Mouse (Mus musculus): ENCODE results near the gene Crybb3. TPM values are rescaled to one million over a fixed set of nuclear protein-coding genes. Genes with fewer than 3 reads are reported as not detected.

The Crybb3 gene
- total and polyA plus RNA-seq, 3 experiments = not detected

DNA sequence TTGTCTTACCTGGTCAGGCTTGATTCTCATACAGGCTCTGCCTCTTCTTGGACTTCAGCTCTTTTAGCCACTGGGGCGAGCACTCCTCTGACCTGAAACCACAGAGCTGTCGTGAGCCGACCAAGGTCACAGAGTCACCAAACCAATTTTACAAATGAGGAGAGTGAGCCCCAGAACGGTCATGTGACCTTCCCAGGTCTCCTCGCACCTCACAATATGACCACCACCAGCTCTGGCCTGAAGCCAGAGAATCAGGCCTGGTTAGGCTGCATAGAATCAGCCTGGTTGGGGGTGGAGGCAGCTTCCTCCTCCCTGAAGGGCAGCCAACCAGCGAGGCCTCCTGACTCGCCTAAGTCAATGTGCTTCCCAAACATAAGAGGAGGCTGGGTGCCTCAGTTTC lies 11.0 kb upstream of the Crybb3 start:
- Histone ChIP-seq H3K36me3 (replicated peaks in 1 of 2; ENCODE audit: control insufficient read depth in 1 of 2, insufficient read depth in 1 of 2, low read length in 1 of 2) (peaks cover 0 to 73% of the 10 kb centered on the region in 2 experiments), H3K9me3 (replicated peaks; ENCODE audit: low read length) (no peaks in the 10 kb centered on the region), H3K27me3 (replicated peaks) (no peaks in the 10 kb centered on the region), H3K27ac (ENCODE audit: insufficient read depth, low read depth) (no peak overlapping the region), H3K9ac (ENCODE audit: insufficient read depth, low read depth) (no peak overlapping the region), H3K4me1 (ENCODE audit: control insufficient read depth in 1 of 2, insufficient read depth in 2 of 2) (no peaks in the 10 kb centered on the region), H3K79me2 (replicated peaks; ENCODE audit: control insufficient read depth, extremely low read depth, insufficient read depth, poor library complexity, severe bottlenecking) (no peaks in the 10 kb centered on the region), H3K4me3 (replicated peaks in 1 of 3; ENCODE audit: low read depth in 2 of 3, low read length in 2 of 3, poor library complexity in 1 of 3) (no peak overlapping the region), H3K4me2 (ENCODE audit: insufficient read depth, low read depth, poor library complexity, severe bottlenecking) (no peak overlapping the region)
- TF ChIP-seq ZC3H11A (IDR thresholded peaks at IDR 0.05; ENCODE audit: low read depth, low read length) = no peak
- no peak for TF ChIP-seq MAZ (IDR thresholded peaks at IDR 0.05; ENCODE audit: low read depth, low read length)
- no peak for TF ChIP-seq RCOR1 (conservative IDR thresholded peaks at IDR 0.05; ENCODE audit: low read depth, low read length)
- no peak for TF ChIP-seq POLR2A (IDR thresholded peaks at IDR 0.05; ENCODE audit: low read depth, low read length)
- in situ Hi-C loops (cut with MboI; ENCODE audit: low pct_ligation_motif_present, low pct_unique_long_range_greater_than_20kb, low sequenced_read_pairs) = no loop called here
- dilution Hi-C loops (cut with MboI; ENCODE audit: extremely low pct_ligation_motif_present, extremely low pct_unique_long_range_greater_than_20kb, low sequenced_read_pairs) = loop anchor here (25.0 kb wide), 1 partner anchor 95 kb away; no protein-coding TSS in a partner anchor
- no peak for DNase-seq (ENCODE audit: extremely low read depth)

GRCm38 (mm10) chr5:113091162-113091561 lies 9.8 kb upstream of the Crybb3 start:
- no peak for TF ChIP-seq MXI1 (IDR thresholded peaks at IDR 0.05; ENCODE audit: low read depth, low read length)
- TF ChIP-seq POLR2AphosphoS2 (IDR thresholded peaks at IDR 0.05; ENCODE audit: low read depth, low read length) = no peak
- TF ChIP-seq CTCF (conservative IDR thresholded peaks at IDR 0.05 in 1 of 2, IDR thresholded peaks at IDR 0.05 in 1 of 2; ENCODE audit: low read depth in 2 of 2, low read length in 2 of 2) = peak; percentile 43 to 86
- Histone ChIP-seq H3K27ac (ENCODE audit: insufficient read depth, low read depth) (no peak overlapping the region), H3K79me2 (replicated peaks; ENCODE audit: control insufficient read depth, extremely low read depth, insufficient read depth, poor library complexity, severe bottlenecking) (no peaks in the 10 kb centered on the region), H3K4me3 (replicated peaks in 1 of 3; ENCODE audit: low read depth in 2 of 3, low read length in 2 of 3, poor library complexity in 1 of 3) (no peak overlapping the region), H3K27me3 (replicated peaks) (no peaks in the 10 kb centered on the region), H3K4me1 (ENCODE audit: control insufficient read depth in 1 of 2, insufficient read depth in 2 of 2) (no peaks in the 10 kb centered on the region), H3K9me3 (replicated peaks; ENCODE audit: low read length) (no peaks in the 10 kb centered on the region), H3K4me2 (ENCODE audit: insufficient read depth, low read depth, poor library complexity, severe bottlenecking) (no peak overlapping the region), H3K9ac (ENCODE audit: insufficient read depth, low read depth) (no peak overlapping the region), H3K36me3 (replicated peaks in 1 of 2; ENCODE audit: control insufficient read depth in 1 of 2, insufficient read depth in 1 of 2, low read length in 1 of 2) (peaks cover 0 to 61% of the 10 kb centered on the region in 2 experiments)
- DNase-seq (ENCODE audit: extremely low read depth) = no peak
- in situ Hi-C loops (cut with MboI; ENCODE audit: low pct_ligation_motif_present, low pct_unique_long_range_greater_than_20kb, low sequenced_read_pairs) (no loop called here), dilution Hi-C loops (cut with MboI; ENCODE audit: extremely low pct_ligation_motif_present, extremely low pct_unique_long_range_greater_than_20kb, low sequenced_read_pairs) (loop anchor here (25.0 kb wide), 1 partner anchor 96 kb away; no protein-coding TSS in a partner anchor)

- Histone ChIP-seq H3K4me2 (ENCODE audit: insufficient read depth, low read depth, poor library complexity, severe bottlenecking) (no peak overlapping the region), H3K9ac (ENCODE audit: insufficient read depth, low read depth) (no peak overlapping the region), H3K36me3 (replicated peaks in 1 of 2; ENCODE audit: control insufficient read depth in 1 of 2, insufficient read depth in 1 of 2, low read length in 1 of 2) (peaks cover 0 to 57% of the 10 kb centered on the region in 2 experiments), H3K27ac (ENCODE audit: insufficient read depth, low read depth) (no peak overlapping the region), H3K4me1 (ENCODE audit: control insufficient read depth in 1 of 2, insufficient read depth in 2 of 2) (no peaks in the 10 kb centered on the region), H3K79me2 (replicated peaks; ENCODE audit: control insufficient read depth, extremely low read depth, insufficient read depth, poor library complexity, severe bottlenecking) (no peaks in the 10 kb centered on the region), H3K4me3 (replicated peaks in 1 of 3; ENCODE audit: low read depth in 2 of 3, low read length in 2 of 3, poor library complexity in 1 of 3) (no peak overlapping the region), H3K27me3 (replicated peaks) (no peaks in the 10 kb centered on the region), H3K9me3 (replicated peaks; ENCODE audit: low read length) (no peaks in the 10 kb centered on the region)
- DNase-seq (ENCODE audit: extremely low read depth) = no peak
- dilution Hi-C loops (cut with MboI; ENCODE audit: extremely low pct_ligation_motif_present, extremely low pct_unique_long_range_greater_than_20kb, low sequenced_read_pairs) = loop anchor here (25.0 kb wide), 1 partner anchor 97 kb away; no protein-coding TSS in a partner anchor
- no peak for TF ChIP-seq ZKSCAN1 (IDR thresholded peaks at IDR 0.05; ENCODE audit: borderline replicate concordance, low read depth, low read length)
- no peak for TF ChIP-seq NRF1 (IDR thresholded peaks at IDR 0.05; ENCODE audit: low read depth, low read length)
- no peak for TF ChIP-seq CHD2 (IDR thresholded peaks at IDR 0.05; ENCODE audit: low read length)
- TF ChIP-seq MXI1 (IDR thresholded peaks at IDR 0.05; ENCODE audit: low read depth, low read length) = no peak
- TF ChIP-seq ZNF384 (IDR thresholded peaks at IDR 0.05; ENCODE audit: low read depth, low read length) = no peak
- no peak for TF ChIP-seq JUN (IDR thresholded peaks at IDR 0.05; ENCODE audit: insufficient read depth, low read depth, low read length)
- no peak for TF ChIP-seq CHD1 (IDR thresholded peaks at IDR 0.05; ENCODE audit: low read depth, low read length)
- no peak for TF ChIP-seq MAX (IDR thresholded peaks at IDR 0.05; ENCODE audit: low read length)
- no peak for TF ChIP-seq NELFE (IDR thresholded peaks at IDR 0.05; ENCODE audit: low read depth, low read length)
- no peak for TF ChIP-seq POLR2AphosphoS2 (IDR thresholded peaks at IDR 0.05; ENCODE audit: low read depth, low read length)
- TF ChIP-seq SMC3 (IDR thresholded peaks at IDR 0.05; ENCODE audit: low read depth, low read length) = no peak
- no peak for TF ChIP-seq POLR2A (IDR thresholded peaks at IDR 0.05; ENCODE audit: low read depth, low read length)
- TF ChIP-seq TCF12 (IDR thresholded peaks at IDR 0.05; ENCODE audit: low read depth, low read length) = no peak
- no peak for TF ChIP-seq ZMIZ1 (IDR thresholded peaks at IDR 0.05; ENCODE audit: low read depth, low read length)
- no peak for TF ChIP-seq MEF2A (IDR thresholded peaks at IDR 0.05; ENCODE audit: borderline replicate concordance, low read depth, low read length)
- in situ Hi-C loops (cut with MboI; ENCODE audit: low pct_ligation_motif_present, low pct_unique_long_range_greater_than_20kb, low sequenced_read_pairs) = no loop called here
Measured at GRCm38 (mm10) chr5:113090750-113091149, 9.4 kb upstream of the Crybb3 start.
